ENCODE assay signal across 9 mouse cellular contexts in the genomic region with DNA sequence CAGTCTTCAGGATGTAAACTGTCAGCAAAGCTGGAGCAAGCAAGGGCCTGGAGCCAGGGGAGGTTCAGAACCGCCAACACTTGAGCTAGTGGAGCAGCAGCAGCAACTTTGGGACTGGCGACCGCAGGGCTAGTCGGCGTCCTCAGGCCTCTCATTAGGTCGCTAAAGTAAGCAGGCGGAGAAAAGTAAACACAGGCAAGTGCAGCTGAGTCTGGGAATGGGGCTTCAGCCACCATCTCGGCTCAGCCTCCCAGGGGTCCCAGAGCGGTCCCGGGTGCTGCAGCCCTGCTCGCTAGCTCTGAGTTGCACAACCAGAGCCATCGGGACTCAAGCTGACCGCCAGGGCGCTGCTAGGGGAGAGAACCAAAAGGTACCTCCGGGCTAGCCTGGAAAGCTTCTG. TPM values are rescaled to one million over a fixed set of nuclear protein-coding genes. Genes with fewer than 3 reads are reported as not detected.
DNase-seq lines count a peak whose midpoint lies in the region; ATAC-seq lines count a peak whose summit lies in the region.
"Had no signal": no experiment of that assay in that cellular context is flagged by ENCODE, and none has a peak within 500 bp of the region (broad histone marks: within the 10 kb centered on the region; RNA-seq: fewer than 3 reads in every experiment).

No protein-coding gene starts in this region.

- H3K9me3 ChIP-seq in hindbrain, embryonic 14.5 days (ENCODE audit: control insufficient read depth, low read length) = no peaks in the 10 kb centered on the region
- no peaks in the 10 kb centered on the region for H3K9me3 ChIP-seq in limb, embryonic 13.5 days
- no peaks in the 10 kb centered on the region for H3K9me3 ChIP-seq in midbrain, embryonic 14.5 days (ENCODE audit: control insufficient read depth, low read length)

- no peaks in the 10 kb centered on the region for H3K27me3 ChIP-seq in hindbrain, embryonic 14.5 days (ENCODE audit: control insufficient read depth, insufficient read depth, low read length)
- H3K27me3 ChIP-seq in limb, embryonic 13.5 days = peaks cover 9% of the 10 kb centered on the region
- H3K27me3 ChIP-seq in midbrain, embryonic 14.5 days (ENCODE audit: control insufficient read depth, insufficient read depth, low read length) = no peaks in the 10 kb centered on the region
- H3K27me3 ChIP-seq: CH12.LX had no signal

- H3K4me2 ChIP-seq in hindbrain, embryonic 14.5 days (replicated peaks) = peak overlapping the region; percentile 63
- peak overlapping the region; percentile 62 for H3K4me2 ChIP-seq in limb, embryonic 13.5 days (replicated peaks)
- peak overlapping the region; percentile 63 for H3K4me2 ChIP-seq in midbrain, embryonic 14.5 days (ENCODE audit: low read length)

- WGBS in hindbrain, embryonic 14.5 days = 20% methylated on average over 15 of the region's 15 CpGs
- 19% methylated on average over 15 of the region's 15 CpGs for WGBS in limb, embryonic 13.5 days
- 13% methylated on average over 15 of the region's 15 CpGs for WGBS in midbrain, embryonic 14.5 days

- peak; percentile 16; the same call in 1 of the 2 replicates for ATAC-seq in hindbrain, embryonic 14.5 days (ENCODE audit: low FRiP score)
- ATAC-seq in limb, embryonic 13.5 days (ENCODE audit: low FRiP score, low read depth) = peak; percentile 42; the same call in 1 of the 2 replicates
- no peak for ATAC-seq in midbrain, embryonic 14.5 days (ENCODE audit: low FRiP score, low TSS enrichment)

- peak; percentile 3 for DNase-seq in layer of hippocampus, adult 11-12 months (ENCODE audit: low spot score)
- no peak for DNase-seq in layer of hippocampus, adult 9-10 months (ENCODE audit: low spot score)
- DNase-seq in cerebellum, adult 8-10 months = peak; percentile 20
- DNase-seq in gastrocnemius, adult 18-20 months (ENCODE audit: low spot score) = peak; percentile 8
- peak; percentile 30 for DNase-seq in hindbrain, embryonic 14.5 days (ENCODE audit: low spot score)
- DNase-seq in midbrain, embryonic 14.5 days = peak; percentile 43
- DNase-seq in urinary bladder, postnatal 14 days (ENCODE audit: low spot score) = peak; percentile 25

- peak overlapping the region; percentile 51 for H3K9ac ChIP-seq in hindbrain, embryonic 14.5 days
- peak overlapping the region; percentile 65 for H3K9ac ChIP-seq in limb, embryonic 13.5 days
- H3K9ac ChIP-seq in midbrain, embryonic 14.5 days (replicated peaks; ENCODE audit: low read length) = peak overlapping the region; percentile 16; the same call in 1 of the 2 replicates

- H3K36me3 ChIP-seq in hindbrain, embryonic 14.5 days (replicated peaks; ENCODE audit: control insufficient read depth, insufficient read depth) = no peaks in the 10 kb centered on the region
- no peaks in the 10 kb centered on the region for H3K36me3 ChIP-seq in limb, embryonic 13.5 days
- H3K36me3 ChIP-seq in midbrain, embryonic 14.5 days (ENCODE audit: control insufficient read depth, insufficient read depth, low read length) = no peaks in the 10 kb centered on the region

- peak overlapping the region; percentile 47 for H3K4me3 ChIP-seq in hindbrain, embryonic 14.5 days (replicated peaks; ENCODE audit: low read length)
- H3K4me3 ChIP-seq in limb, embryonic 13.5 days = peak overlapping the region; percentile 53
- peak overlapping the region; percentile 46 for H3K4me3 ChIP-seq in midbrain, embryonic 14.5 days (replicated peaks; ENCODE audit: low read depth, low read length)

- no peaks in the 10 kb centered on the region for H3K4me1 ChIP-seq in hindbrain, embryonic 14.5 days (replicated peaks; ENCODE audit: control insufficient read depth, insufficient read depth, low read length)
- H3K4me1 ChIP-seq in limb, embryonic 13.5 days = no peaks in the 10 kb centered on the region
- no peaks in the 10 kb centered on the region for H3K4me1 ChIP-seq in midbrain, embryonic 14.5 days (ENCODE audit: control insufficient read depth, insufficient read depth, low read length)

- H3K27ac ChIP-seq in hindbrain, embryonic 14.5 days = 0 out of 2 replicates have a peak overlapping the region, but pooled peaks have one; percentile 9
- H3K27ac ChIP-seq in limb, embryonic 13.5 days = peak overlapping the region; percentile 52; the same call in 1 of the 2 replicates
- no peak overlapping the region for H3K27ac ChIP-seq in midbrain, embryonic 14.5 days (replicated peaks; ENCODE audit: low read depth, low read length)

RNA-seq across cellular contexts. Expression of a gene that starts 1.2 kb away (rescaled TPM):
- 10 to 100 TPM; 11.2 to 19.2 TPM for total RNA-seq in gastrocnemius, adult 18-20 months (2021)
- 36.2 and 38.5 TPM in 2 replicates for polyA plus RNA-seq in hindbrain, embryonic 14.5 days (2014; fragmentation: Nextera tagmentation; extraction: Ambion mirVana)
- 112 and 117 TPM in 2 replicates for polyA plus RNA-seq in limb, embryonic 13.5 days (2015; fragmentation: Nextera tagmentation; extraction: Ambion mirVana)
- polyA plus RNA-seq in midbrain, embryonic 14.5 days (2014; fragmentation: Nextera tagmentation; extraction: Ambion mirVana) = 21.2 and 35.7 TPM in 2 replicates
- total RNA-seq: CH12.LX had no signal
